Mouse (Mus musculus) MEL (cell line): ENCODE measurements around the gene Trim38. TPM values are rescaled to one million over a fixed set of nuclear protein-coding genes. Genes with fewer than 3 reads are reported as not detected.
"Not testable (repeated sequence)": the region's sequence is repeated elsewhere in the genome, so short reads cannot be mapped to it uniquely, and the experiment has no call there.

ENCODE experiments used
- DNase-seq: peaks from one replicate; pipeline ENCODE4 v3.0.0; 2011; ENCODE audit warnings: low read depth, low spot score
- H3K27ac ChIP-seq: 2 replicates; pipeline ENCODE4 v1.5.1; 2012; ENCODE audit warnings: low read depth, mild to moderate bottlenecking, control low read depth, low read length, moderate library complexity; ENCODE audit not compliant: control insufficient read depth
- H3K27me3 ChIP-seq, 2 experiments: fragments of 150-350 bp in 1 of 2; sonication (generic) in 1 of 2; 2 replicates each; pipeline ENCODE4 v1.6.1; 2012; ENCODE audit warnings: low read length in 2 of 2, mild to moderate bottlenecking in 2 of 2, improper control_type of control experiment in 1 of 2, moderate library complexity in 1 of 2; ENCODE audit not compliant: insufficient read depth in 2 of 2, control insufficient read depth in 1 of 2
- H3K36me3 ChIP-seq, 2 experiments: 2 replicates each; pipeline ENCODE4 v1.6.1; 2012 to 2014; ENCODE audit warnings: low read length in 2 of 2, improper control_type of control experiment in 1 of 2, inconsistent platforms in 1 of 2, mild to moderate bottlenecking in 1 of 2; ENCODE audit not compliant: insufficient read depth in 2 of 2, control insufficient read depth in 1 of 2
- H3K4me1 ChIP-seq, 2 experiments: fragments of 150-350 bp in 1 of 2; sonication (generic) in 1 of 2; 2 replicates each; pipeline ENCODE4 v1.6.1; 2012; ENCODE audit warnings: low read length in 2 of 2, improper control_type of control experiment in 1 of 2, mild to moderate bottlenecking in 1 of 2; ENCODE audit not compliant: insufficient read depth in 2 of 2, control insufficient read depth in 1 of 2
- H3K4me3 ChIP-seq, 2 experiments: fragments of 150-350 bp in 1 of 2; sonication (generic) in 1 of 2; 2 replicates each; pipeline ENCODE4 v1.5.1; 2012; ENCODE audit warnings: low read depth in 2 of 2, low read length in 2 of 2, mild to moderate bottlenecking in 2 of 2, moderate library complexity in 2 of 2, control low read depth in 1 of 2, improper control_type of control experiment in 1 of 2; ENCODE audit not compliant: control insufficient read depth in 1 of 2, insufficient read depth in 1 of 2
- H3K79me2 ChIP-seq: 2 replicates; pipeline ENCODE4 v1.6.1; 2012; ENCODE audit warnings: mild to moderate bottlenecking, low read length, moderate library complexity; ENCODE audit not compliant: control insufficient read depth, poor library complexity, insufficient read depth
- H3K9ac ChIP-seq: 2 replicates; pipeline ENCODE4 v1.6.1; 2012; ENCODE audit warnings: low read depth, mild to moderate bottlenecking, control low read depth, low read length, moderate library complexity; ENCODE audit not compliant: control insufficient read depth, poor library complexity, severe bottlenecking
- H3K9me3 ChIP-seq: fragments of 150-350 bp; sonication (generic); replicated peaks from 2 replicates; pipeline ENCODE4 v1.6.1; 2012; ENCODE audit warnings: mild to moderate bottlenecking, low read length, improper control_type of control experiment, moderate library complexity; ENCODE audit not compliant: insufficient read depth
- BHLHE40 ChIP-seq: IDR thresholded peaks from 2 replicates; pipeline ENCODE4 v1.6.1; 2012; ENCODE audit warnings: low read depth, mild to moderate bottlenecking, inconsistent platforms, low read length, improper control_type of control experiment, borderline replicate concordance
- ELF1 ChIP-seq: IDR thresholded peaks from 2 replicates; pipeline ENCODE4 v1.6.1; 2014; ENCODE audit warnings: low read depth, mild to moderate bottlenecking, inconsistent platforms, low read length, improper control_type of control experiment, moderate library complexity
- EP300 ChIP-seq, 2 experiments: IDR thresholded peaks; 2 replicates each; pipeline ENCODE4 v1.6.1; 2011; ENCODE audit warnings: improper control_type of control experiment in 2 of 2, low read length in 2 of 2, low read depth in 1 of 2, mild to moderate bottlenecking in 1 of 2
- ETS1 ChIP-seq: IDR thresholded peaks from 2 replicates; pipeline ENCODE4 v1.6.1; 2012; ENCODE audit warnings: low read depth, mild to moderate bottlenecking, inconsistent platforms, low read length, improper control_type of control experiment, moderate library complexity
- GABPA ChIP-seq: IDR thresholded peaks from 2 replicates; pipeline ENCODE4 v1.6.1; 2012; ENCODE audit warnings: low read depth, mild to moderate bottlenecking, inconsistent platforms, low read length, improper control_type of control experiment, moderate library complexity
- GATA1 ChIP-seq: IDR thresholded peaks from 2 replicates; pipeline ENCODE4 v1.6.1; 2011; ENCODE audit warnings: low read depth, low read length, improper control_type of control experiment
- HCFC1 ChIP-seq: IDR thresholded peaks from 2 replicates; pipeline ENCODE4 v1.6.1; 2012; ENCODE audit warnings: low read depth, mild to moderate bottlenecking, inconsistent platforms, low read length, improper control_type of control experiment, moderate library complexity
- JUND ChIP-seq: IDR thresholded peaks from 2 replicates; pipeline ENCODE4 v1.6.1; 2011; ENCODE audit warnings: low read depth, mild to moderate bottlenecking, improper control_type of control experiment, low read length
- MAX ChIP-seq: IDR thresholded peaks from 2 replicates; pipeline ENCODE4 v1.6.1; 2011; ENCODE audit warnings: low read length, improper control_type of control experiment
- MAZ ChIP-seq: IDR thresholded peaks from 2 replicates; pipeline ENCODE4 v1.6.1; 2012; ENCODE audit warnings: low read depth, mild to moderate bottlenecking, inconsistent platforms, low read length, improper control_type of control experiment
- MXI1 ChIP-seq: IDR thresholded peaks from 2 replicates; pipeline ENCODE4 v1.6.1; 2011; ENCODE audit warnings: mild to moderate bottlenecking, low read depth, low read length, improper control_type of control experiment
- MYB ChIP-seq: IDR thresholded peaks from 2 replicates; pipeline ENCODE4 v1.6.1; 2011; ENCODE audit warnings: mild to moderate bottlenecking, low read depth, low read length, improper control_type of control experiment
- MYC ChIP-seq: IDR thresholded peaks from 2 replicates; pipeline ENCODE4 v1.6.1; 2011; ENCODE audit warnings: low read depth, mild to moderate bottlenecking, low read length, improper control_type of control experiment, moderate library complexity
- NELFE ChIP-seq: IDR thresholded peaks from 2 replicates; pipeline ENCODE4 v1.6.1; 2011; ENCODE audit warnings: low read depth, low read length, improper control_type of control experiment
- RCOR1 ChIP-seq: IDR thresholded peaks from 2 replicates; pipeline ENCODE4 v1.6.1; 2012; ENCODE audit warnings: low read depth, mild to moderate bottlenecking, inconsistent platforms, low read length, improper control_type of control experiment
- SIN3A ChIP-seq: IDR thresholded peaks from 2 replicates; pipeline ENCODE4 v1.6.1; 2012; ENCODE audit warnings: low read length, improper control_type of control experiment, inconsistent platforms
- SMC3 ChIP-seq: IDR thresholded peaks from 2 replicates; pipeline ENCODE4 v1.6.1; 2011; ENCODE audit warnings: low read depth, low read length, improper control_type of control experiment
- TAL1 ChIP-seq: IDR thresholded peaks from 2 replicates; pipeline ENCODE4 v1.6.1; 2012; ENCODE audit warnings: mild to moderate bottlenecking, inconsistent platforms, low read length, moderate library complexity, mixed read lengths
- TCF12 ChIP-seq: IDR thresholded peaks from 2 replicates; pipeline ENCODE4 v1.6.1; 2014; ENCODE audit warnings: low read depth, mild to moderate bottlenecking, inconsistent platforms, low read length, improper control_type of control experiment, moderate library complexity
- USF1 ChIP-seq: IDR thresholded peaks from 2 replicates; pipeline ENCODE4 v1.6.1; 2014; ENCODE audit warnings: low read depth, mild to moderate bottlenecking, inconsistent platforms, low read length, improper control_type of control experiment, moderate library complexity
- ZMIZ1 ChIP-seq: IDR thresholded peaks from 2 replicates; pipeline ENCODE4 v1.6.1; 2012; ENCODE audit warnings: low read depth, mild to moderate bottlenecking, inconsistent platforms, low read length, improper control_type of control experiment, moderate library complexity
- ZNF384 ChIP-seq: IDR thresholded peaks from 2 replicates; pipeline ENCODE4 v1.6.1; 2012; ENCODE audit warnings: low read depth, mild to moderate bottlenecking, inconsistent platforms, low read length, improper control_type of control experiment
- polyA plus RNA-seq, 2 experiments: library from polyadenylated mRNA; stranded (reverse) in 1 of 2; unstranded in 1 of 2; fragments of >175 nt in 1 of 2; fragments of >200 nt in 1 of 2; gene quantifications; 2 replicates each; pipeline versions ENCODE4 v1.2.1 to v1.2.4; 2012; ENCODE audit warnings: low replicate concordance in 2 of 2, low read depth in 1 of 2; ENCODE audit not compliant: insufficient read length in 2 of 2, insufficient read depth in 1 of 2, missing spikeins in 1 of 2
- total RNA-seq: library from RNA; depleted of rRNA; stranded (reverse); fragments of 300-350 nt; gene quantifications from 2 replicates; pipeline ENCODE4 v1.2.3, GENCODE M21; 2012; rRNA removed

Gene Trim38
- not detected in 2 replicates for total RNA-seq
- not detected for polyA plus RNA-seq

DNA sequence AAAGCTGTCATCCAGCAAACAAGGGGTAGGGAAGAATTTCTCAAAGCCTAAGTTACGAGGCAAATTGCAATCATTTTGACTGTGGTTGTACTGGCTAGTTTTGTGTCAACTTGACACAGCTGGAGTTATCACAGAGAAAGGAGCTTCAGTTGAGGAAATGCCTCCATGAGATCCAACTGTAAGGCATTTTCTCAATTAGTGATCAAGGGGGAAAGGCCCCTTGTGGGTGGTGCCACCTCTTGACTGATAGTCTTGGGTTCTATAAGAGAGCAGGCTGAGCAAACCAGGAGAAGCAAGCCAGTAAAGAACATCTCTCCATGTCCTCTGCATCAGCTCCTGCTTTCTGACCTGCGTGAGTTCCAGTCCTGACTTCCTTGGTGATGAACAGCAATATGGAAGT lies at the start of gene Trim38:
Gene Trim38 (plus strand): TSS at position 301 of the 400 bp plus-strand sequence.
- Histone ChIP-seq H3K4me1 (peaks cover 6 to 13% of the 10 kb centered on the region in 2 experiments), H3K9ac (peak within 1 kb of the TSS; percentile 50), H3K27ac (peak within 1 kb of the TSS; percentile 75), H3K4me3 (peak within 1 kb of the TSS; percentile 15 to 39), H3K36me3 (peaks cover 0 to 17% of the 10 kb centered on the region in 2 experiments; a peak in 2 of 4 replicates)
- not testable (repeated sequence) for H3K27me3 ChIP-seq, H3K79me2 ChIP-seq, H3K9me3 ChIP-seq, DNase-seq

DNA sequence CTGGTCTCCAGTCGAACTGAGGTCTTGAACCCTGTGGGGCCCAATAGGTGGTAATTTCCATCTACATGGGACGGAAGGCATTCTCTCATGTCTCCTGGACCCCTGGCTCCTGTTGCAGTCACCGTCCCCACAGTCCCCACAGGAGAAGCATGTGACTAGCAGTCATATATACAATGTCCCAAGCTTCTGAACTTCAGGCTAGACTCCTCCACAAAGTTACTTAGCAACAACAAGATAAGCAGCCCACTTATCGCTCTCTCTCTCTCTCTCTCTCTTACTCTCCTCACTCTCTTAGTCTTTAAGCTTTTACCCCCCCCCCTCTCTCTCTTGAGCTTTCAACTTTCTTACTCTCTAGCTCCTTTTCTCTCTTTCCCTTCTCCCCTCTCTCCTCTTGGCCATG lies 45.5 kb upstream of the Trim38 start:
- H3K9ac ChIP-seq: peak overlapping the region; percentile 50
- H3K36me3 ChIP-seq: peaks cover 0 to 15% of the 10 kb centered on the region in 2 experiments; a peak in 2 of 4 replicates
- peak overlapping the region; percentile 40 to 43 for H3K4me3 ChIP-seq
- H3K79me2 ChIP-seq: no peaks in the 10 kb centered on the region
- TF ChIP-seq MAZ: peak; percentile 74; the same call in 1 of the 2 replicates
- TF ChIP-seq JUND: peak; percentile 99
- no peak for TF ChIP-seq ELF1
- peak; percentile 79 for TF ChIP-seq MXI1
- TF ChIP-seq MAX: peak; percentile 70
- TF ChIP-seq EP300 (IDR thresholded peaks at IDR 0.05; ENCODE audit: low read depth in 1 of 2, low read length in 2 of 2): peak; percentile 69 to 84
- TF ChIP-seq ETS1: peak; percentile 74; the same call in 1 of the 2 replicates
- TF ChIP-seq USF1: peak; percentile 63
- TF ChIP-seq SIN3A: peak; percentile 79
- TF ChIP-seq BHLHE40: no peak
- TF ChIP-seq GATA1: peak; percentile 97
- TF ChIP-seq RCOR1: peak; percentile 79
- TF ChIP-seq HCFC1: peak; percentile 35; the same call in 1 of the 2 replicates
- no peak for TF ChIP-seq NELFE
- TF ChIP-seq SMC3: no peak
- 0 out of 2 replicates have a peak, but pooled peaks have one; percentile 31 for TF ChIP-seq TCF12
- no peak for TF ChIP-seq GABPA
- TF ChIP-seq MYB: no peak
- no peak for TF ChIP-seq TAL1
- TF ChIP-seq MYC: peak; percentile 71
- TF ChIP-seq ZNF384: no peak
- no peak for TF ChIP-seq ZMIZ1
- TF ChIP-seq, all 39 proteins: peak for 13
- Histone ChIP-seq H3K27me3 (no peaks in the 10 kb centered on the region), H3K27ac (peak overlapping the region; percentile 70), H3K4me1 (peaks cover 7 to 23% of the 10 kb centered on the region in 2 experiments), H3K9me3 (no peaks in the 10 kb centered on the region)
- peak; percentile 76 for DNase-seq
